Mouse (Mus musculus) liver, adult 2 months (tissue): ENCODE measurements around the gene Slc22a17.

Experiments used
- CTCF ChIP-seq: fragments of 200-500 bp; IDR thresholded peaks from 2 replicates; pipeline ENCODE4 v1.5.1; 2011; ENCODE audit warnings: low read depth, low read length, control low read depth
- POLR2A ChIP-seq: fragments of 200-500 bp; IDR thresholded peaks from 2 replicates; pipeline ENCODE4 v1.6.1; 2011; ENCODE audit warnings: low read length, control low read depth; ENCODE audit not compliant: insufficient read depth; ENCODE audit errors: extremely low read depth

DNA sequence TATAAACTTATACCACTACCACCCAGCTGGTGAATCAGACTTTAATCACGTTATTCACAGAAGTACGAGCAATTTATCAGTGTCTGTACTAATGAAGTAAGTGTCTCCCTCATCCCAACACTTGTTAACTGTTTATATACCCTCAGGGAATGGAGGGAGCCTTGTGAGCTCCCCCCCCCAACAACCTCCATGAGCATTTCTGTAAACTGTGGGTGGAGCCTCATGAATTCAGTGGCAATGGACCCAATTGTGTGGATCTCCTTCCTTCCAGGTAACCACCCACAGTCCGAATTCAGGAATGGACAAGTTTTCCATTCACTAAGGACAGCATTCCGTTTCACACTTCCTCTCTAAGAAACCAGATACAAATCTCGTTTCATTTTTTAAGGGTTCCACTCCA, 47.3 kb downstream of the Slc22a17 start:
- TF ChIP-seq CTCF (no peak), POLR2A (no peak)
